8 mouse cellular contexts compared by ENCODE assay signal in genomic region chr4:56113701-56114196, GRCm38 (mm10).
DNase-seq lines count a peak whose midpoint lies in the region; ATAC-seq lines count a peak whose summit lies in the region.

No protein-coding gene starts in this region.

- H3K27ac ChIP-seq in heart, embryonic 16.5 days (ENCODE audit: low read length) = peak overlapping the region; percentile 98
- peak overlapping the region; percentile 54 for H3K27ac ChIP-seq in liver, embryonic 12.5 days
- H3K27ac ChIP-seq in neural tube, embryonic 13.5 days (replicated peaks) = peak overlapping the region; percentile 10

- H3K4me3 ChIP-seq in heart, embryonic 16.5 days (ENCODE audit: low read length) = peak overlapping the region; percentile 17
- H3K4me3 ChIP-seq in liver, embryonic 12.5 days = no peak overlapping the region; the same call in 1 of the 2 replicates
- H3K4me3 ChIP-seq in neural tube, embryonic 13.5 days = peak overlapping the region; percentile 17

- peak overlapping the region; percentile 45 for H3K4me2 ChIP-seq in heart, embryonic 16.5 days (ENCODE audit: low read depth, low read length)
- H3K4me2 ChIP-seq in liver, embryonic 12.5 days = peak overlapping the region; percentile 39
- H3K4me2 ChIP-seq in neural tube, embryonic 13.5 days = peak overlapping the region; percentile 36

- ATAC-seq in heart, embryonic 16.5 days (replicated peaks; ENCODE audit: extremely low read depth, insufficient read depth, low FRiP score) = peak; percentile 96
- peak; percentile 65; the same call in 1 of the 2 replicates for ATAC-seq in liver, embryonic 12.5 days
- peak; percentile 77 for ATAC-seq in neural tube, embryonic 13.5 days (ENCODE audit: low read depth)

- H3K27me3 ChIP-seq in heart, embryonic 16.5 days (ENCODE audit: control insufficient read depth, insufficient read depth, low read length) = no peaks in the 10 kb centered on the region
- no peaks in the 10 kb centered on the region for H3K27me3 ChIP-seq in liver, embryonic 12.5 days (replicated peaks)
- H3K27me3 ChIP-seq in neural tube, embryonic 13.5 days = no peaks in the 10 kb centered on the region

- WGBS in heart, embryonic 16.5 days = 2% methylated on average over 10 of the region's 10 CpGs
- 13% methylated on average over 10 of the region's 10 CpGs for WGBS in liver, embryonic 12.5 days (ENCODE audit: insufficient replicate concordance)
- WGBS in neural tube, embryonic 13.5 days = 16% methylated on average over 10 of the region's 10 CpGs

- H3K9me3 ChIP-seq in heart, embryonic 16.5 days (replicated peaks; ENCODE audit: control insufficient read depth, low read length) = no peaks in the 10 kb centered on the region
- no peaks in the 10 kb centered on the region for H3K9me3 ChIP-seq in liver, embryonic 12.5 days (replicated peaks)
- no peaks in the 10 kb centered on the region for H3K9me3 ChIP-seq in neural tube, embryonic 13.5 days

- H3K36me3 ChIP-seq in heart, embryonic 16.5 days (ENCODE audit: control insufficient read depth, insufficient read depth) = no peaks in the 10 kb centered on the region
- H3K36me3 ChIP-seq in liver, embryonic 12.5 days = no peaks in the 10 kb centered on the region
- no peaks in the 10 kb centered on the region for H3K36me3 ChIP-seq in neural tube, embryonic 13.5 days

- DNase-seq in spleen, adult 18-20 months = peak; percentile 23 to 30
- no peak for DNase-seq in spleen, postnatal 14 days (ENCODE audit: low spot score in 2 of 2)
- DNase-seq in fat pad, adult 2 months (ENCODE audit: extremely low read depth, low read depth, low spot score) = peak; percentile 87
- DNase-seq in kidney, postnatal 25 days = peak; percentile 80 to 95
- DNase-seq in thymus, postnatal 14 days = peak; percentile 40

- peak overlapping the region; percentile 30 for H3K9ac ChIP-seq in heart, embryonic 16.5 days (ENCODE audit: low read length)
- H3K9ac ChIP-seq in liver, embryonic 12.5 days = no peak overlapping the region
- no peak overlapping the region for H3K9ac ChIP-seq in neural tube, embryonic 13.5 days

- peaks cover 17% of the 10 kb centered on the region for H3K4me1 ChIP-seq in heart, embryonic 16.5 days (ENCODE audit: control insufficient read depth, insufficient read depth, low read length)
- H3K4me1 ChIP-seq in liver, embryonic 12.5 days = no peaks in the 10 kb centered on the region
- H3K4me1 ChIP-seq in neural tube, embryonic 13.5 days (replicated peaks) = peaks cover 12% of the 10 kb centered on the region

Comparison
In these comparisons a context has a peak if more than half of its experiments do, and no peak if none do; other contexts are left out.
1. DNase-seq: peak in spleen, adult 18-20 months (2 of 2), fat pad, adult 2 months (single experiment), kidney, postnatal 25 days (2 of 2) and thymus, postnatal 14 days (single experiment); none in spleen, postnatal 14 days (0 of 2).
2. H3K27ac ChIP-seq: peak in every context shown above with its lines; median percentile 98 in heart, embryonic 16.5 days; 54 in liver, embryonic 12.5 days; 10 in neural tube, embryonic 13.5 days.
3. Peak in every context shown above with its lines, with median percentiles within 50 percentile points of each other: ATAC-seq and H3K4me2 ChIP-seq.